Mouse (Mus musculus) lung, embryonic 16.5 days (tissue): ENCODE measurements around the gene 1110032F04Rik. TPM values are rescaled to one million over a fixed set of nuclear protein-coding genes. Genes with fewer than 3 reads are reported as not detected.
A peak's percentile ranks its signal among the peaks of the same experiment; 100 is the strongest.
"Not testable (repeated sequence)": the region's sequence is repeated elsewhere in the genome, so short reads cannot be mapped to it uniquely, and the experiment has no call there.

Experiments used
- ATAC-seq: fragments of 200-750 bp; cut with Nextera tagmentation; 2 replicates; pipeline ENCODE4 v1.8.0; 2017; ENCODE audit warnings: low read depth, mild to moderate bottlenecking, moderate library complexity
- H3K27ac ChIP-seq: fragments of 300-500 bp; sonication (generic); 2 replicates; pipeline ENCODE4 v1.5.1; 2014; ENCODE audit warnings: mild to moderate bottlenecking, control low read depth, low read length
- H3K27me3 ChIP-seq: fragments of 300-500 bp; sonication (generic); 2 replicates; pipeline ENCODE4 v1.6.1; 2014; ENCODE audit warnings: low read depth, low read length, mixed read lengths; ENCODE audit not compliant: control insufficient read depth, insufficient read depth
- H3K36me3 ChIP-seq: fragments of 300-500 bp; sonication (generic); 2 replicates; pipeline ENCODE4 v1.6.1; 2014; ENCODE audit warnings: low read length; ENCODE audit not compliant: control insufficient read depth, insufficient read depth
- H3K4me1 ChIP-seq: fragments of 300-500 bp; sonication (generic); replicated peaks from 2 replicates; pipeline ENCODE4 v1.6.1; 2014; ENCODE audit warnings: low read length, mixed read lengths; ENCODE audit not compliant: control insufficient read depth, insufficient read depth
- H3K4me2 ChIP-seq: fragments of 300-500 bp; sonication (generic); 2 replicates; pipeline ENCODE4 v1.6.1; 2014; ENCODE audit warnings: low read depth, low read length, control low read depth
- H3K4me3 ChIP-seq: fragments of 300-500 bp; sonication (generic); 2 replicates; pipeline ENCODE4 v1.5.1; 2014; ENCODE audit warnings: mild to moderate bottlenecking, low read length, control low read depth
- H3K9ac ChIP-seq: fragments of 300-500 bp; sonication (generic); 2 replicates; pipeline ENCODE4 v1.6.1; 2014; ENCODE audit warnings: low read length, control low read depth
- H3K9me3 ChIP-seq: fragments of 300-500 bp; sonication (generic); 2 replicates; pipeline ENCODE4 v1.6.1; 2016; ENCODE audit warnings: low read length; ENCODE audit not compliant: control insufficient read depth
- WGBS: fragments of 180-500 bp; shearing (Covaris S2); extraction: QIAGEN DNeasy Blood & Tissue Kit; methylation state at CpG from one replicate; pipeline ENCODE4 v1.1.7; 2014; 5-methylcytosine and 5-hydroxymethylcytosine counted together
- polyA plus RNA-seq: library from polyadenylated mRNA; unstranded; fragments of >200 nt; fragmentation: Nextera tagmentation; extraction: Ambion mirVana; gene quantifications from 2 replicates; pipeline ENCODE4 v1.2.1, GENCODE M21; 2015

1110032F04Rik gene
- polyA plus RNA-seq, 1 experiment from 2014 or later = 0.46 TPM

- Histone ChIP-seq H3K36me3 (no peaks in the 10 kb centered on the region; the same call in 1 of the 2 replicates), H3K4me3 (no peak overlapping the region), H3K9ac (no peak overlapping the region), H3K4me2 (no peak overlapping the region), H3K27me3 (no peaks in the 10 kb centered on the region), H3K9me3 (no peaks in the 10 kb centered on the region), H3K4me1 (no peaks in the 10 kb centered on the region), H3K27ac (no peak overlapping the region)
- no peak for ATAC-seq
- WGBS = 85% methylated on average over 5 of the region's 5 CpGs
These were observed 27.8 kb downstream of the 1110032F04Rik start for GRCm38 (mm10) chr3:68897154-68897553.

GRCm38 (mm10) chr3:68902636-68903035 lies 33.2 kb downstream of the 1110032F04Rik start:
- peak; percentile 62; the same call in 1 of the 2 replicates for ATAC-seq
- not testable (repeated sequence) for H3K36me3 ChIP-seq, H3K4me2 ChIP-seq, H3K4me1 ChIP-seq, H3K9ac ChIP-seq, H3K9me3 ChIP-seq, H3K27ac ChIP-seq, H3K27me3 ChIP-seq, H3K4me3 ChIP-seq
- 91% methylated on average over 10 of the region's 20 CpGs for WGBS

DNA sequence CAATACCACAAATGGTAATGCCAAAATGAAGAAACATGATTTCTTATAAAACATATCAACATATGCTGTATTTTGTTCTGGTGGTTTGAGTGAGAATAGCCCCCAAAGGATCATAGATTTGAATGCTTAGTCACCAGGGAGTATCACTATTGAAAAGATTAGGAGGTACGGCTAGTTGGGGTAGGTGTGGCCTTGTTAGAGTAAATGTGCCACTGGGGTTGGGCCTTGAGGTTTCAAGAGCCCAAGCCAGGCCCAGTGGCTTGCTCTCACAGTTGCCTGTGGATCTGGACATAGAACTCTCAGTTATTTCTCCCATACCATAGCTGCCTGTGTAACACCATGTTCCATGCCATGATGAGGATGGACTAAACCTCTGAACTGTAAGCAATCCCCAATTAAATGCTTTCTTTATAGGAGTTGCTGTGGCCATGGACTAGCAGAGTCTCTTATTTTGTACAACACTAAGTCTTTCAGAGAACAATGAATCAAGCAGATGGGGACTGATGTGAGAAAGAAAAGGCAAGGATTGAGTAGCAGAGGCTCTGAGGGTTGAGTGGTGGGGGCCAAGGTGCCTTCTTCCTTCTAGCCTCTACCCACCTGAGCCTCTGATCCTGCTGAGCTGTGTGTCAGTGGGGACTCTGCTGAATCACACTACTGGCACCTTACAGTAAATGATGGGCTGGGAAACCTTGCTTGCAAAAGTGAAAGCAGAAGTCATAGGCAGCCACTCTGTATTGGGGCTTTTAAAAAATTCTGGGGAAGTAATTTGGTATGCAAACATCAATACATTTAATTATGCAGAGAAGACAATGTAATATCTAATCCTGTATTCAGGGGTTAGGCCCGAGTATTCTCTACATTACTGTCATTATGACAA lies 35.8 kb downstream of the 1110032F04Rik start:
- no peak for ATAC-seq
- no peak overlapping the region for H3K4me3 ChIP-seq
- H3K4me2 ChIP-seq = no peak overlapping the region
- no peaks in the 10 kb centered on the region for H3K27me3 ChIP-seq
- H3K27ac ChIP-seq = no peak overlapping the region
- H3K4me1 ChIP-seq = no peaks in the 10 kb centered on the region
- no peaks in the 10 kb centered on the region for H3K36me3 ChIP-seq
- WGBS = 49% methylated on average over 2 of the region's 2 CpGs
- H3K9ac ChIP-seq = no peak overlapping the region
- no peaks in the 10 kb centered on the region for H3K9me3 ChIP-seq

DNA sequence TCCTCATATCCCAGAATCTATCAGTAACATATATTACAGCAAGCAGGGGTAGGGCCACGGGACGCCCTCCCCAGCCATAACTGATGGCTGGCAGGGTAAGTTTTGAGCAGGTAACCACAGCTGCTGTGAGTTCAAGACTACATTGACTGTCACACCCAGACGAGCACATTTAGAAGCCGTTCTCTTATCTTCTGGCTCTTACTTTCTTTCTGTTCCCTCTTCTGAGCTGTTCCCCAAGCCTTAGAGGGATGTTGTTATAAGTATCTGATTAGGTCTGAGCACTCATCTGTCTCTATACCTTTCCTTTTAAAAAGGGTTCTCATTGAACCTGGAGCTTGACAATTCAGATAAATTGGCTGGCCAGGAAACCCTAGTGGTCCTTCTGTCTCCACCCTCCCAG lies 38.1 kb downstream of the 1110032F04Rik start:
- H3K4me3 ChIP-seq = no peak overlapping the region
- no peak overlapping the region for H3K9ac ChIP-seq
- H3K27me3 ChIP-seq = no peaks in the 10 kb centered on the region
- no peaks in the 10 kb centered on the region for H3K4me1 ChIP-seq
- no peak for ATAC-seq
- no peak overlapping the region for H3K27ac ChIP-seq
- H3K4me2 ChIP-seq = no peak overlapping the region
- H3K36me3 ChIP-seq = no peaks in the 10 kb centered on the region
- WGBS = 83% methylated on average over 4 of the region's 4 CpGs
- no peaks in the 10 kb centered on the region for H3K9me3 ChIP-seq

Other genes with a start within 250 kb of the 1110032F04Rik start
- 0.33 TPM in 2 replicates for gene Il12a, start 178.9 kb upstream of the 1110032F04Rik start, polyA plus RNA-seq
- gene Ift80, start 135.0 kb downstream of the 1110032F04Rik start, polyA plus RNA-seq = 20.7 and 21.0 TPM in 2 replicates
- 196 and 214 TPM in 2 replicates for gene Smc4, start 135.2 kb downstream of the 1110032F04Rik start, polyA plus RNA-seq
- 101 and 115 TPM in 2 replicates for gene Trim59, start 175.2 kb downstream of the 1110032F04Rik start, polyA plus RNA-seq